Mouse (Mus musculus): ENCODE data around the gene Clic4. TPM values are rescaled to one million over a fixed set of nuclear protein-coding genes. Genes with fewer than 3 reads are reported as not detected.

Clic4 gene
- polyA plus RNA-seq, 1 experiment from 2014 or later = 200 TPM

DNA sequence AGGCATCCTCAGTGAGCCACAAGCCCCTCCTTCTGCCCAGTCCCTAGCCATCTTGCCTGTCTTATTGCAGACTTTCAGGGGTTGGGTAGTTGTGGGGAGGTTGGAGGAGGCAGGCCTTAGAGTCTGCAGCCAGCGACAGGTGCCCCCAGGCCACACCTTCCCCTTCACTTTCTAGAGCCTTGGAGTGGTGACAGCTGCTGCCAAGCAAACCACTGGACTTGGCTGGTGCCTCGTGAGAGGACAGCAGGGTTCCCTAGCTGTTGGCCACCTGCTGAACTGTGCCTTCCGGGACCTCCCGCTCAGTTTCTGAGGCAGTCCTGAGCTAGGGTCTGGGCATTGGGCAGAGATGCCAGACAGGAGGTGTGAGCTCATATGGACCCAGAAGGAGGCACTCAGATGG, 103.1 kb downstream of the Clic4 start:
- Histone ChIP-seq H3K9me3 (replicated peaks) (no peaks in the 10 kb centered on the region), H3K27ac (no peak overlapping the region), H3K27me3 (peaks cover 90% of the 10 kb centered on the region), H3K4me1 (peaks cover 44% of the 10 kb centered on the region), H3K4me2 (no peak overlapping the region), H3K9ac (no peak overlapping the region), H3K36me3 (no peaks in the 10 kb centered on the region), H3K4me3 (replicated peaks) (no peak overlapping the region)
- ATAC-seq (replicated peaks; ENCODE audit: low FRiP score) = no peak
- WGBS = 69% methylated on average over 4 of the region's 4 CpGs

DNA sequence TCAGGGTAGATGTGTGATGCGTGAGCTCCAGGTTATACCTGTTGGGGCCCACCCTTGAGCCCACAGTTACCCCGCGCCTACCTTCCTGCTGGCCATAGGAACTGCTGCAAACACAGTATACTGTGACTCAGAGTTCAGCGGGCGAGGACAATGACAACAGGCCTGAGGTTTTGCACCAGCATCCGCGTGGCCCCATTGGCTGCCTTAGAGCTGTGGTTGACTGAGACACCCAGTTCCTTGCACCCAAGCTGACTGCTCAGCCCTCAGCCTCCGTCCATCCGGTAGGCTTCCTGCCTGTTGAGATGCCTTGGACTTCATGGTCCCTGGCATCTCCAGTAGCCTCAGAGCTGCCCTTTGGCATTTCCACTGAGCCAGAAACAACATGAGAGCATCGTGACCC, 103.5 kb downstream of the Clic4 start:
- Histone ChIP-seq H3K27me3 (peaks cover 90% of the 10 kb centered on the region), H3K4me3 (replicated peaks) (no peak overlapping the region), H3K4me1 (peaks cover 44% of the 10 kb centered on the region), H3K9ac (no peak overlapping the region), H3K27ac (no peak overlapping the region), H3K36me3 (no peaks in the 10 kb centered on the region), H3K9me3 (replicated peaks) (no peaks in the 10 kb centered on the region), H3K4me2 (no peak overlapping the region)
- no peak for ATAC-seq (replicated peaks; ENCODE audit: low FRiP score)
- WGBS = 72% methylated on average over 10 of the region's 10 CpGs

DNA sequence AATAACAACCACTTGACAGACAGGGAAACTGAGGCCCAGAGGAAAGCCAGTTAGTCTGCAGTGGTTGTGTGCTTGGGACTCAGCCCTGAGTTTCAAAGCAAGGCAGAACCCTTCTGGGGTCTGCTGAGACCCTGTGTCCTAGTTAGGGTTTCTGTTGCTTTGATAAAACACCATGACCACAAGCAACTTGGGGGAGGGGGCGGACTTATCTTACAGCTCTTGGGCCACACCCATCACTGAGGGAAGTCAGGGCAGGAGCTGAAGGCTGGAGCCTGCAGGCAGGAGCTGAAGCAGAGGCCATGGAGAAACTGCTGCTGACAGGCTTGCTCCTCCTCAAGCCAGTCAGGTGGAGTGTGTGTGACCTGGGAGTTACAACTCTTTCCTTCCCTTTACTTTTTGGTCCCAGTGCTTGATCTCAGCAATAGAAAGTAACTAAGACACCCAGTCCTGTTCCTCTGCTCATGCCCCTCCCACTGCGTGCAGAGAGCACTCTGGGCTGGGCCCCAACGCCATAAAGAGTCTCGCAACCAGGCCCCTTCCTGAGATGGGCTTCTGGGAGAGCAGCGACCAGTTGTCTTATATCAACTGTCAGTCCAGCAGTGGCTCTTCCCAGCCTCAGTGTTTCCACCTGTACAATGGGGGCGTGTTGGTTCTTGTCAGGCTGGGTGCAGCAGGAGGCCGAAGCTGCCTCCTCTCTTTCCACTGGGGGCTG, 104.6 kb downstream of the Clic4 start:
- H3K4me3 ChIP-seq (replicated peaks) = no peak overlapping the region
- ATAC-seq (replicated peaks; ENCODE audit: low FRiP score) = no peak
- WGBS = 53% methylated on average over 7 of the region's 7 CpGs
- no peak overlapping the region for H3K9ac ChIP-seq
- no peaks in the 10 kb centered on the region for H3K9me3 ChIP-seq (replicated peaks)
- no peak overlapping the region for H3K27ac ChIP-seq
- peaks cover 88% of the 10 kb centered on the region for H3K27me3 ChIP-seq
- no peaks in the 10 kb centered on the region for H3K36me3 ChIP-seq
- H3K4me2 ChIP-seq = no peak overlapping the region
- peaks cover 41% of the 10 kb centered on the region for H3K4me1 ChIP-seq

DNA sequence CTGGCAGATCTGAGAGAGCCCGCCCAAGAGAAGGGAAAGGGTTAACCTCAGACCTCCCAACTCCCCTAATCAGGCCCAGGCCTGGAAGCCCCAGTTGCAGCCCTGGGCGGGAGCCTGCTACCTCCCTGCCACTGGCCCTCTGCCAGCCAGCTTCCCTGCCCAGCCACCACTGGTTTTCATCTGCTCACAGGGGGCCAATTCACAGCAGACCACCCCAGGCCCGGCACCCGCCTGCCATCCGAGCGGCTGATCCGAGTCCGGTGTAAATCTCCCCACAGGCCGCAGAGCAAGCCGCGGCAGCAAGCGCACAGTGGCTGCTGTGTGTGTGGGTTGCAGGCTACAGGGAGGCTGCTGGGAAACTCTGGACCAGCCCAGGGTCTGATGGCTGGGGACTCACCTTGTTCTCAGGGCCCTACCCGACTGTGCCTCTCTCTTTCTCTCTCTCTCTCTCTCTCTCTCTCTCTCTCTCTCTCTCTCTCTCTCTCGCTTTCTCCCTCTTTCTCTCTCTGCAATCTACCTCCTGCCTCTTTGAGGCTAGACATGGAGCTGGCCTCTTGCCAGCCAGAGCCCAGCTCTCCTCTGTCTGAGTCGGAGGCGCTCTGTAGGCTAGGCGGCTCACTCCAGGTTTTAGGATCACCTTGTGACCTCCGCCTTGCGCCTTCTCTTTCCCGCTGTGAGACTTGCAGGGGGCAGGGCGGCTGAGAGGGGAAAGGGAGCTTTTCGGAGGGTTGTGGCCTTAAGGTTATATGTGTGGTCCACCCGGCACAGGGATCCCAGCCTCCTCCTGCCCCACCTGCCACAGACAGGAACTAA, 106.0 kb downstream of the Clic4 start:
- Histone ChIP-seq H3K27ac (peak overlapping the region; percentile 38; the same call in 1 of the 2 replicates), H3K36me3 (no peaks in the 10 kb centered on the region), H3K9ac (no peak overlapping the region), H3K27me3 (peaks cover 78% of the 10 kb centered on the region), H3K9me3 (replicated peaks) (no peaks in the 10 kb centered on the region), H3K4me2 (peak overlapping the region; percentile 33), H3K4me3 (replicated peaks) (0 out of 2 replicates have a peak overlapping the region, but pooled peaks have one; percentile 9), H3K4me1 (peaks cover 33% of the 10 kb centered on the region)
- peak; percentile 46 for ATAC-seq (replicated peaks; ENCODE audit: low FRiP score)
- WGBS = 7% methylated on average over 22 of the region's 23 CpGs

DNA sequence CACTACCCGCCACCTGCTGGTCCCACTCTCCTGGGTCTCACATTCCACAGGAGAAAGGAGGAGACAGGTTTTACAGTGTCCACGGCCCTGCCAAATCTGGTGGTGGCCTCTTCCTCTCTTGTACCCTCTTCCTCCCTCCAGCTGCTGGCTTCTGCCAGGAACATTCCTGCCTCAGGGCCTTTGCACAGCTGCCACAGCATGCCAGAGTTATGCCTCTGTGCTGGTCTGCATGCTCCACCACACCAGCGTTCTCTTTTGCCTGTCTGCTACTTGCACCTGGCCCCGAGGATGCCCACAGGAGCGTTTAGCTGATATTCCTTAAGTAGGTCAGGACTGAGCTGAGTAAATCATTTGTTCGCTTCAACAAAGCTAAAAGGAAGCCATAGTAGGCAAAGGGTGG, 106.9 kb downstream of the Clic4 start:
- 63% methylated on average over 6 of the region's 6 CpGs for WGBS
- H3K9me3 ChIP-seq (replicated peaks) = no peaks in the 10 kb centered on the region
- H3K27me3 ChIP-seq = peaks cover 78% of the 10 kb centered on the region
- no peak overlapping the region for H3K9ac ChIP-seq
- H3K36me3 ChIP-seq = no peaks in the 10 kb centered on the region
- H3K4me2 ChIP-seq = no peak overlapping the region
- no peak overlapping the region for H3K27ac ChIP-seq
- H3K4me3 ChIP-seq (replicated peaks) = no peak overlapping the region
- H3K4me1 ChIP-seq = peaks cover 33% of the 10 kb centered on the region
- ATAC-seq (replicated peaks; ENCODE audit: low FRiP score) = no peak

Other genes with a start within 250 kb of the Clic4 start
- 0.04 and 0.19 TPM in 2 replicates for gene Runx3, start 152.2 kb downstream of the Clic4 start, polyA plus RNA-seq (2015; fragmentation: Nextera tagmentation; extraction: Ambion mirVana)
- gene Srrm1, start 80.5 kb upstream of the Clic4 start, polyA plus RNA-seq (2015; fragmentation: Nextera tagmentation; extraction: Ambion mirVana) = 257 and 267 TPM in 2 replicates
- 3.1 and 3.5 TPM in 2 replicates for gene Ncmap, start 125.4 kb upstream of the Clic4 start, polyA plus RNA-seq (2015; fragmentation: Nextera tagmentation; extraction: Ambion mirVana)
- gene Rcan3, start 161.0 kb upstream of the Clic4 start, polyA plus RNA-seq (2015; fragmentation: Nextera tagmentation; extraction: Ambion mirVana) = 12.6 and 15.5 TPM in 2 replicates
- 0.60 and 0.65 TPM in 2 replicates for gene Stpg1, start 222.0 kb upstream of the Clic4 start, polyA plus RNA-seq (2015; fragmentation: Nextera tagmentation; extraction: Ambion mirVana)
- 4.9 and 6.2 TPM in 2 replicates for gene Nipal3, start 222.2 kb upstream of the Clic4 start, polyA plus RNA-seq (2015; fragmentation: Nextera tagmentation; extraction: Ambion mirVana)

Data from kidney, embryonic 15.5 days (tissue).